Mouse (Mus musculus): ENCODE measurements around the gene Gnai2. TPM values are rescaled to one million over a fixed set of nuclear protein-coding genes. Genes with fewer than 3 reads are reported as not detected.
A peak's percentile ranks its signal among the peaks of the same experiment; 100 is the strongest.

The Gnai2 gene
- total and polyA plus RNA-seq, 2 experiments from 2014 or later: 295 to 472 TPM

GRCm38 (mm10) chr9:107612945-107613569 is 22.1 kb downstream of the Gnai2 start:
- Histone ChIP-seq H3K4me3 (ENCODE audit: low read depth, low read length) (peak overlapping the region; percentile 33; the same call in 1 of the 2 replicates), H3K27ac (ENCODE audit: low read depth) (peak overlapping the region; percentile 90), H3K4me1 (ENCODE audit: control insufficient read depth, insufficient read depth) (peaks cover 39% of the 10 kb centered on the region), H3K27me3 (ENCODE audit: control insufficient read depth, insufficient read depth, low read length) (no peaks in the 10 kb centered on the region), H3K9me3 (replicated peaks; ENCODE audit: control insufficient read depth, low read length) (no peaks in the 10 kb centered on the region), H3K4me2 (ENCODE audit: low read depth, low read length) (peak overlapping the region; percentile 65), H3K9ac (replicated peaks; ENCODE audit: low read depth, low read length) (0 out of 2 replicates have a peak overlapping the region, but pooled peaks have one; percentile 1), H3K36me3 (replicated peaks; ENCODE audit: control insufficient read depth, insufficient read depth, low read length) (peaks cover 42% of the 10 kb centered on the region)
- peak; percentile 35 for TF ChIP-seq CTCF (IDR thresholded peaks at IDR 0.05; ENCODE audit: low read depth)
- TF ChIP-seq EP300 (IDR thresholded peaks at IDR 0.05; ENCODE audit: low read depth): peak; percentile 7; the same call in 1 of the 2 replicates
- WGBS: 5% methylated on average over 12 of the region's 12 CpGs
- peak; percentile 27 for ATAC-seq (ENCODE audit: insufficient read depth, low read depth)
- DNase-seq (ENCODE audit: low spot score): peak; percentile 76

GRCm38 (mm10) chr9:107612191-107612944 is 22.8 kb downstream of the Gnai2 start:
- H3K4me1 ChIP-seq (ENCODE audit: control insufficient read depth, insufficient read depth): peaks cover 41% of the 10 kb centered on the region
- H3K9me3 ChIP-seq (replicated peaks; ENCODE audit: control insufficient read depth, low read length): no peaks in the 10 kb centered on the region
- H3K4me2 ChIP-seq (ENCODE audit: low read depth, low read length): peak overlapping the region; percentile 65
- H3K27me3 ChIP-seq (ENCODE audit: control insufficient read depth, insufficient read depth, low read length): no peaks in the 10 kb centered on the region
- WGBS: 5% methylated on average over 40 of the region's 48 CpGs
- H3K9ac ChIP-seq (replicated peaks; ENCODE audit: low read depth, low read length): peak overlapping the region; percentile 58
- peak; percentile 96 for TF ChIP-seq CTCF (IDR thresholded peaks at IDR 0.05; ENCODE audit: low read depth)
- peak; percentile 94 for TF ChIP-seq EP300 (IDR thresholded peaks at IDR 0.05; ENCODE audit: low read depth)
- ATAC-seq (ENCODE audit: insufficient read depth, low read depth) (peak; percentile 88), DNase-seq (ENCODE audit: low spot score) (peak; percentile 96)
- peaks cover 37% of the 10 kb centered on the region for H3K36me3 ChIP-seq (replicated peaks; ENCODE audit: control insufficient read depth, insufficient read depth, low read length)
- peak overlapping the region; percentile 90 for H3K27ac ChIP-seq (ENCODE audit: low read depth)
- peak overlapping the region; percentile 33 for H3K4me3 ChIP-seq (ENCODE audit: low read depth, low read length)

GRCm38 (mm10) chr9:107611456-107612190 is 23.5 kb downstream of the Gnai2 start:
- H3K4me2 ChIP-seq (ENCODE audit: low read depth, low read length): peak overlapping the region; percentile 65; the same call in 1 of the 2 replicates
- H3K4me3 ChIP-seq (ENCODE audit: low read depth, low read length): peak overlapping the region; percentile 33; the same call in 1 of the 2 replicates
- peaks cover 31% of the 10 kb centered on the region for H3K36me3 ChIP-seq (replicated peaks; ENCODE audit: control insufficient read depth, insufficient read depth, low read length)
- DNase-seq (ENCODE audit: low spot score) (no peak), ATAC-seq (ENCODE audit: insufficient read depth, low read depth) (no peak)
- peak overlapping the region; percentile 90 for H3K27ac ChIP-seq (ENCODE audit: low read depth)
- peaks cover 49% of the 10 kb centered on the region for H3K4me1 ChIP-seq (ENCODE audit: control insufficient read depth, insufficient read depth)
- H3K9ac ChIP-seq (replicated peaks; ENCODE audit: low read depth, low read length): peak overlapping the region; percentile 58
- H3K9me3 ChIP-seq (replicated peaks; ENCODE audit: control insufficient read depth, low read length): no peaks in the 10 kb centered on the region
- no peak for TF ChIP-seq CTCF (IDR thresholded peaks at IDR 0.05; ENCODE audit: low read depth)
- no peak for TF ChIP-seq EP300 (IDR thresholded peaks at IDR 0.05; ENCODE audit: low read depth)
- no peaks in the 10 kb centered on the region for H3K27me3 ChIP-seq (ENCODE audit: control insufficient read depth, insufficient read depth, low read length)
- WGBS: 39% methylated on average over 6 of the region's 6 CpGs

- TF ChIP-seq EP300 (IDR thresholded peaks at IDR 0.05; ENCODE audit: low read depth): no peak
- TF ChIP-seq CTCF (IDR thresholded peaks at IDR 0.05; ENCODE audit: low read depth): no peak
- WGBS: 70% methylated on average over 4 of the region's 4 CpGs
- no peaks in the 10 kb centered on the region for H3K27me3 ChIP-seq (ENCODE audit: control insufficient read depth, insufficient read depth, low read length)
- H3K27ac ChIP-seq (ENCODE audit: low read depth): peak overlapping the region; percentile 83
- no peak for ATAC-seq (ENCODE audit: insufficient read depth, low read depth)
- H3K9me3 ChIP-seq (replicated peaks; ENCODE audit: control insufficient read depth, low read length): no peaks in the 10 kb centered on the region
- DNase-seq (ENCODE audit: low spot score): no peak
- no peak overlapping the region for H3K9ac ChIP-seq (replicated peaks; ENCODE audit: low read depth, low read length)
- H3K4me1 ChIP-seq (ENCODE audit: control insufficient read depth, insufficient read depth): peaks cover 49% of the 10 kb centered on the region
- no peak overlapping the region for H3K4me2 ChIP-seq (ENCODE audit: low read depth, low read length)
- peaks cover 9% of the 10 kb centered on the region for H3K36me3 ChIP-seq (replicated peaks; ENCODE audit: control insufficient read depth, insufficient read depth, low read length)
- H3K4me3 ChIP-seq (ENCODE audit: low read depth, low read length): no peak overlapping the region
Measured at GRCm38 (mm10) chr9:107609433-107609830, 25.7 kb downstream of the Gnai2 start.

GRCm38 (mm10) chr9:107608741-107609432 is 26.3 kb downstream of the Gnai2 start, which contains the start of gene Sema3b:
Sema3b (minus strand) TSS chr9:107609229.
- Histone ChIP-seq H3K4me3 (ENCODE audit: low read depth, low read length) (no peak within 1 kb of the TSS), H3K36me3 (replicated peaks; ENCODE audit: control insufficient read depth, insufficient read depth, low read length) (peaks cover 4% of the 10 kb centered on the region), H3K4me1 (ENCODE audit: control insufficient read depth, insufficient read depth) (peaks cover 49% of the 10 kb centered on the region), H3K27ac (ENCODE audit: low read depth) (peak within 1 kb of the TSS; percentile 83), H3K9ac (replicated peaks; ENCODE audit: low read depth, low read length) (0 out of 2 replicates have a peak within 1 kb of the TSS, but pooled peaks have one; percentile 28), H3K27me3 (ENCODE audit: control insufficient read depth, insufficient read depth, low read length) (no peaks in the 10 kb centered on the region), H3K4me2 (ENCODE audit: low read depth, low read length) (peak within 1 kb of the TSS; percentile 62), H3K9me3 (replicated peaks; ENCODE audit: control insufficient read depth, low read length) (no peaks in the 10 kb centered on the region)
- TF ChIP-seq CTCF (IDR thresholded peaks at IDR 0.05; ENCODE audit: low read depth) (no peak), EP300 (IDR thresholded peaks at IDR 0.05; ENCODE audit: low read depth) (no peak)
- DNase-seq (ENCODE audit: low spot score) (peak; percentile 47), ATAC-seq (ENCODE audit: insufficient read depth, low read depth) (peak; percentile 9; the same call in 1 of the 2 replicates)
- WGBS: 46% methylated on average over 12 of the region's 12 CpGs
